Mouse (Mus musculus): ENCODE measurements around the gene Dnah11. TPM values are rescaled to one million over a fixed set of nuclear protein-coding genes. Genes with fewer than 3 reads are reported as not detected.

The Dnah11 gene
- polyA plus RNA-seq, 1 experiment from 2014 or later, result 0.19 TPM

Other genes with a start within 250 kb of the Dnah11 start
- gene Sp4, start 102.4 kb upstream of the Dnah11 start, polyA plus RNA-seq (2016; fragmentation: Nextera tagmentation; extraction: Ambion mirVana), result 21.4 and 23.9 TPM in 2 replicates

Data from midbrain, embryonic 12.5 days (tissue).